Mouse (Mus musculus) hindbrain, embryonic 11.5 days (tissue): ENCODE data around the gene Foxe3. TPM values are rescaled to one million over a fixed set of nuclear protein-coding genes. Genes with fewer than 3 reads are reported as not detected.

ENCODE experiments used
- ATAC-seq: fragments of 200-750 bp; cut with Nextera tagmentation; 2 replicates; pipeline ENCODE4 v1.8.0; 2017; ENCODE audit warnings: mild to moderate bottlenecking, moderate TSS enrichment, moderate library complexity; ENCODE audit not compliant: low FRiP score
- DNase-seq: peaks from one replicate; pipeline ENCODE4 v3.0.0-alpha.2; 2015; ENCODE audit warnings: low spot score
- H3K27ac ChIP-seq: fragments of 300-500 bp; sonication (generic); 2 replicates; pipeline ENCODE4 v1.5.1; 2014; ENCODE audit warnings: mild to moderate bottlenecking, low read depth, low read length
- H3K27me3 ChIP-seq: fragments of 300-500 bp; sonication (generic); 2 replicates; pipeline ENCODE4 v1.6.1; 2014; ENCODE audit warnings: mild to moderate bottlenecking, low read length, moderate library complexity, mixed read lengths; ENCODE audit not compliant: control insufficient read depth, insufficient read depth
- H3K36me3 ChIP-seq: fragments of 300-500 bp; sonication (generic); 2 replicates; pipeline ENCODE4 v1.6.1; 2014; ENCODE audit warnings: mild to moderate bottlenecking, low read length, moderate library complexity, mixed read lengths; ENCODE audit not compliant: control insufficient read depth, insufficient read depth
- H3K4me1 ChIP-seq: fragments of 300-500 bp; sonication (generic); replicated peaks from 2 replicates; pipeline ENCODE4 v1.6.1; 2014; ENCODE audit warnings: low read length, mixed read lengths; ENCODE audit not compliant: control insufficient read depth, insufficient read depth
- H3K4me2 ChIP-seq: fragments of 300-500 bp; sonication (generic); replicated peaks from 2 replicates; pipeline ENCODE4 v1.6.1; 2014; ENCODE audit warnings: mild to moderate bottlenecking, low read depth, low read length
- H3K4me3 ChIP-seq: fragments of 300-500 bp; sonication (generic); 2 replicates; pipeline ENCODE4 v1.5.1; 2014; ENCODE audit warnings: low read depth, low read length
- H3K9ac ChIP-seq: fragments of 300-500 bp; sonication (generic); 2 replicates; pipeline ENCODE4 v1.6.1; 2014; ENCODE audit warnings: low read depth, low read length
- H3K9me3 ChIP-seq: fragments of 300-500 bp; sonication (generic); 2 replicates; pipeline ENCODE4 v1.6.1; 2016; ENCODE audit warnings: low read length; ENCODE audit not compliant: control insufficient read depth
- WGBS: fragments of 180-500 bp; shearing (Covaris S2); extraction: QIAGEN DNeasy Blood & Tissue Kit; methylation state at CpG from one replicate; pipeline ENCODE4 v1.1.7; 2014; 5-methylcytosine and 5-hydroxymethylcytosine counted together
- polyA plus RNA-seq: library from polyadenylated mRNA; unstranded; fragments of >200 nt; fragmentation: Nextera tagmentation; extraction: Ambion mirVana; gene quantifications from 2 replicates; pipeline ENCODE4 v1.2.1, GENCODE M21; 2014

Foxe3 gene
- polyA plus RNA-seq, 1 experiment from 2014 or later: not detected

DNA sequence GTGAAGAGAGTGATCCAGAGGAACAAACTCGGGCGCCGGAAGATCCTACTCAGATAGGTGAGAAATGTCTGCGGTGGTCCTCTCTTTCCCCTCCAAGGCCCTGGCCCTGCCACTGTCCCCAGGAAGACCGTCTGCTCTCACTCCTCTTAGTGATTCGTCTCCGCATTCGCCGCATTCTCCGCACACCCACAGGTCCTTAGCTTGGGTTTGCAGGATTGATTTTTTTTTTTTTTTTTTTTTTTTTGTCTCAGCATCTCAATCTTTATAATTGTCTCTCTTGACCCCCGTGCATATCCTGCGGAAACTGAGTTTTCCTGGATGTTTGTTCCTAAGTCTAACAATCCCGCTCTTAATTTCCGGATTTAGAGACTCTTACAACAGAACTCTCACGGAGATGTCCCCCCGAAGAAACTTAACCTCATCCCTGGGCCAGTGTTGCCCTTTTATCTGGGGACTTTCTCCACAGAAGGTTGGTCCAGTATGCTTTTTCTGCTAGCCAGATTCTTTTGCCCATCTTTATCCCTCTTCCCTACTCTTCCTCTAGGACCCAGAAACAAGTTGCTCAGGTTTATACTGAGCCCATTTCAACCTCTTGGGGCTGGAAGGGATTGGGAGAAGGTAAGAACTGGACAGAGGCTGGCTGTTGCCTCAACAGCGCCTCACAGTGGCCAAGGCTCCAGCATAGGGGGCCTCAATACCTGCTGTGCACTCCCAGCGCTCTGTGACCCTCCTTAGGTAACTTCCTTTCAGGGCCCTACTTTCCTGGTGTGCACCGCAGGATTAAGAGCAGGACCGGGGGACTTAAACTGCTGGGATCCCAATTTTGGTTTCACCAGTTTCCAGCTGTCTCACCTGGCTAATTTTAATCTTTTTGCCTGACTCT lies 16.0 kb downstream of the Foxe3 start:
- DNase-seq (peak; percentile 76), ATAC-seq (no peak)
- Histone ChIP-seq H3K4me3 (peak overlapping the region; percentile 42), H3K4me1 (peaks cover 5% of the 10 kb centered on the region), H3K4me2 (peak overlapping the region; percentile 74), H3K9me3 (no peaks in the 10 kb centered on the region), H3K27me3 (peaks cover 92% of the 10 kb centered on the region), H3K36me3 (no peaks in the 10 kb centered on the region), H3K27ac (no peak overlapping the region), H3K9ac (no peak overlapping the region)
- WGBS: 1% methylated on average over 20 of the region's 20 CpGs

DNA sequence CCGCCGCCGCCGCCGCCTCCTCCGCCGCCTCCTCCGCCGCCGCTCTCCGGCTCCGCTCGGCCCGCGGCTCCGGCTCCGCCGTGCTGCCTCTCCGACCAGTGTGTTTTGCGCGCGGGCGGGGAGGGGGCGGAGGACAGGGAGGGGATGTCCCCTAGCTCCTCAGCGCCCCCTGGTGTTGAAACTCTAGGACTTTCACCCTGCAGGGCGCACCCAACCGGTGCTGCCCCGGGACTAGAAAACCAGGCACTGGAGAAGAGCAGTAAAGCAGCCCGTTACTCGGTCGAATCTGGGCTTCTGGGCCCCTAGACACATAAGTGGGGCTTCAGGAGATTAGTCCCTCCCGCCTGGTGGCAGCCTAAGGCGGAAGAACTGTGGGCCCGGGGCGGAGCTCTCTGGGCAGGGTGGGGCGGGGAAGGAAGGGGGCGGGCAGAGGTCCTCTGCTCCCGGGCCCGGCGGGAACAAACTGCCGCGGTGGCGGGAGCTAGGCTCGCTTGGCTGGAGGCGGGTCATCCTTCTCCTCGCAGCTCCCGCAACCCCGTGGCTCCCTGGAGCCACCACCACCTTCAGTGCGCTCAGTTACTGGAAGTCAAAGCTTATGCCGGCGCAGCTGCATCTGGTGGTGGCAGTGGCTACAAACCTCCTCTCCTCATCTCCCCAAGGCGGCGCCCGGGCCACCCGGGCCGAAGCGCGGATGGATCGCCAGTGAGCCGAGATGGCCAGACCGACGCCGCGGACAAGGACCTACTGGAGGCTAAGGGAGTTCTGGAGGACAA lies 16.8 kb downstream of the Foxe3 start, which contains the start of gene Foxd2:
Foxd2 (minus strand) TSS at position 45 of the 773 bp plus-strand sequence.
- no peak within 1 kb of the TSS for H3K27ac ChIP-seq
- H3K27me3 ChIP-seq: peaks cover 92% of the 10 kb centered on the region
- ATAC-seq: peak; percentile 88
- H3K4me1 ChIP-seq: peaks cover 5% of the 10 kb centered on the region
- peak within 1 kb of the TSS; percentile 74 for H3K4me2 ChIP-seq
- H3K4me3 ChIP-seq: peak within 1 kb of the TSS; percentile 42
- under 1% methylated on average over 47 of the region's 64 CpGs for WGBS
- peak; percentile 95 for DNase-seq
- peak within 1 kb of the TSS; percentile 23 for H3K9ac ChIP-seq
- H3K36me3 ChIP-seq: no peaks in the 10 kb centered on the region
- no peaks in the 10 kb centered on the region for H3K9me3 ChIP-seq

DNA sequence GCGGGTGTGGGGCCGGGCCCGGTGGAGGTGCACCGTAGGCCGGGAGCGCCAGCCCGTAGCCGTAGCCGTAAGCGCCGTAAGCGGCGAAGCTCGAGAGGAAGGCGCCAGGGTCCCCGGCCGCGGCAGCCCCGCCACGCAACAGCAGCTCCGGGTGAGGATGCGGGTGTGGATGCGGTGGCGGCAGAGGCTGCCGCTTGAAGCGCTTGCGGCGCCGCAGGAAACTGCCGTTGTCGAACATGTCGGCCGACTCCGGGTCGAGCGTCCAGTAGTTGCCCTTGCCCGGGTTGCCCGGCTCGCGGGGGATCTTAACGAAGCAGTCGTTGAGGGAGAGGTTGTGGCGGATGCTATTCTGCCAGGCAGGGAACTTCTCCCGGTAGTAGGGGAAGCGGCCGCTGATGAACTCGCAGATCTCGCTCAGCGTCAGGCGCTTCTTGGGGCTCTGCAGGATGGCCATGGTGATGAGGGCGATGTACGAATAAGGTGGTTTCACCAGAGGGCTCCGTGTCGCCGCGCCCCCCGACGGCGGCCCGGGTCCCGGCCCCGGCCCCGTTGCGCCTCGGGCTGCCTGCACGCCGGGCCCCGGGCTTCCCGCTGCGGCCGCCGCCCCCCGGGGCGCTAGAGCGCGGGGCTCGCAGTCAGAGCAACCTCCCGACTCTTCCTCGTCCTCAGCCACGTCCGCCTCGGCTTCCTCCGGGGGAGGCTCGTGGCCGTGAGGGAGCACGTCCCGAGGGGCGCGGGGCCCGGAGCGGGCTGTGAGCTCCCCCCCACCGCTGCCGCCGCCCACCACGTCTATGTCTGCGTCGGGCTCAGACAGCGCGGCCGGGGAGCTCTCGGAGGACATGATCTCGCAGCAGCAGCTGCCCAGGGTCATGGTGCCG lies 17.6 kb downstream of the Foxe3 start:
- DNase-seq: peak; percentile 72
- no peaks in the 10 kb centered on the region for H3K9me3 ChIP-seq
- peak overlapping the region; percentile 42 for H3K4me3 ChIP-seq
- peak; percentile 43 for ATAC-seq
- H3K27ac ChIP-seq: no peak overlapping the region
- H3K4me1 ChIP-seq: peaks cover 5% of the 10 kb centered on the region
- H3K27me3 ChIP-seq: peaks cover 92% of the 10 kb centered on the region
- peak overlapping the region; percentile 74 for H3K4me2 ChIP-seq
- H3K9ac ChIP-seq: peak overlapping the region; percentile 23
- WGBS: 1% methylated on average over 89 of the region's 103 CpGs
- no peaks in the 10 kb centered on the region for H3K36me3 ChIP-seq

DNA sequence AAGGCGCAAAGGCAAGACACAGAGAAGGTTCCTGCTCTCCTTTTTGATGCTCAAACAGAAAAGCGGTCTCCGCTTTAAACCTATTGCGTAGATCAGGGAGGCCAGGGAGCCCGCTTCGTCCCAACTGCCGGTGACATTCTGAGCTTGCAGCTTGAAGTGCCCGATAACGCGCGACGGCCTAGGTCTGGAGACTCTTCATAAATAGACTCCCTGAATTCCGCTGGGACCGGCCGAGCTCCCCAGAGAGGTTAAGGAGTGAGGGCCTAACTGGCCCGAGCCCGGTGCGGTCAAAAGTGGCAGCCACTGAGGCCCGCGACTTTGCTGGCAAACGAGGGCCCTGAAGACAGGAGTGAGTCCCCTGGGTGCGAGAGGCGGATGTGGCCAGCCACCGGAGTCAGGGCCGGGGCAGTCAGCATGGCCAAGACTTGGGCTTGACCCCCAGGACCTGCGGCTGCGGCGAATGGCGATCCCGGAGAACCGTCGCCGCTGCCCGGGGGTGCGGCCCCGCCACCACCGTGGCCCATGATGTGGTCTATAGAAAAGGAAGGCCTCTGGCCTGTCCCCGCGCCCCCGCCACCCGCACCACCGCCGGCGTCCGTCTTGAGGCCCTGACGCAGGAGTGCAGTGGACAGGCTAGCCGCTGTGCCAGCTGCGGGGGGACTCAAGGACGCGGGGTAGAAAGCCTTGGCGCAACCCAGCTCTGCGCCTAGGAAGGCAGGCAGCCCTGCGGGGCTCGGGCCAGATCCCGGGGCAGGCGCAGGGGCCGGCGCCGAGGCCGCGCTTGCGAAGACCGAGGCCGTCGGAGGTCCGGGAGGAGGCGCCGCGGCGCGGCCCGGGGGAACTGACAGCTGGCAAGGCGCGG lies 18.5 kb downstream of the Foxe3 start:
- peaks cover 5% of the 10 kb centered on the region for H3K4me1 ChIP-seq
- H3K9ac ChIP-seq: no peak overlapping the region
- no peak overlapping the region for H3K27ac ChIP-seq
- H3K9me3 ChIP-seq: no peaks in the 10 kb centered on the region
- no peaks in the 10 kb centered on the region for H3K36me3 ChIP-seq
- peak overlapping the region; percentile 42 for H3K4me3 ChIP-seq
- peak overlapping the region; percentile 74 for H3K4me2 ChIP-seq
- peaks cover 92% of the 10 kb centered on the region for H3K27me3 ChIP-seq
- ATAC-seq (no peak), DNase-seq (peak; percentile 68)
- WGBS: 2% methylated on average over 71 of the region's 74 CpGs

DNA sequence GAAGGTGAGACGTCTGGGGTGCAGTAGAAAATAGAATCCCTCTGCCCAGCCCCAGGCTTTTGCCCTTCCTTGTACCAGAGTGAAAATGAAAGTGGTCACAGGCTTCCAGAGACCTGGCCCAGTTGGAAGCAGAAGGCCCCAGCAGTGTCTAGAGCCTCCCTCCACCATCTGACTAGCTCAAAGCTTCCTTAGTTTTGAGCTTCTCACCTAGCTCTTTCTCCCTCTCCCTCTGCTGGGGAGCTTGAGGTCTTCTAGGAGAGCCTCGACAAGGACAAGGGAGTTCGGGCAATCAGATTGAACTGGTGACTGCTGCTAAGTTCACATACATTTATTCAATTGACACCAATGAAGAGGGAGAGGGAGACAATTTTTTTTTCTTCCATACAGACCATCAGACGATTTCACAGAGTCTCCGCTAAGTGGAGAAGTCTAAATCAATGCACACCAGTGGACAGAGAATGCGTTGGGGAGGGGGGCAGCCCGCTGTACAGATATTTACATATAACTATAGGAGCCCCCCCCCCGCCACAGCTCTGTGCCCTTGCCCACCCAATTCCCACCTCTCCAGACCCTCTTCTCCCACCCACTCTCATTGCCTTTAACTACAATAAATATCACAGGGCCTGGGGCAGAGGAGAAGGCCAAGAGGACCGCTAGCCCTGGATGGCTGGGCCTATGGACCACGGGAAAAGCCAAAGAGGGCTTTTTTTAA lies 19.7 kb downstream of the Foxe3 start:
- Histone ChIP-seq H3K4me3 (no peak overlapping the region), H3K4me2 (no peak overlapping the region), H3K9me3 (no peaks in the 10 kb centered on the region), H3K27ac (no peak overlapping the region), H3K9ac (no peak overlapping the region), H3K36me3 (no peaks in the 10 kb centered on the region), H3K27me3 (peaks cover 93% of the 10 kb centered on the region), H3K4me1 (peaks cover 5% of the 10 kb centered on the region)
- ATAC-seq (no peak), DNase-seq (peak; percentile 51)
- 5% methylated on average over 10 of the region's 10 CpGs for WGBS

DNA sequence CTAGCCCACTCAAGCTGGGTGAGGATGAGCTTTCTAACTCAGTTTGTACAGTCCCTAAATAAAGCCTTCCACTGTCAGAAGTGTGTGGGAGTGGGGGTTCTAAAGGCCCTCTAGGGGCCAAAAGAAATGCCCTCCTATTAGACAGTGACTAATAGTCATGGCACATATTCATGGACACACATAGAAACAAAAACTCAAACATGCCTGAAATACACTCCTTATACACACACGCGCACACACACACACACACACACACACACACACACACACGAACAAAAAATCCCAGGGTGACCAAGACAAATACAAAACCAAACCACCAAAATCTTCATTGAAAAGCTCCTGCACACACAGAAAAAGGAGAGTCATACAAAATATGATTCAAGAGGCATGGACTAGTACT lies 20.3 kb downstream of the Foxe3 start:
- WGBS: 46% methylated on average over 3 of the region's 3 CpGs
- Histone ChIP-seq H3K4me3 (no peak overlapping the region), H3K27ac (no peak overlapping the region), H3K9ac (no peak overlapping the region), H3K4me1 (peaks cover 5% of the 10 kb centered on the region), H3K4me2 (no peak overlapping the region; the same call in 1 of the 2 replicates), H3K9me3 (no peaks in the 10 kb centered on the region), H3K36me3 (no peaks in the 10 kb centered on the region), H3K27me3 (peaks cover 93% of the 10 kb centered on the region)
- no peak for ATAC-seq
- no peak for DNase-seq

DNA sequence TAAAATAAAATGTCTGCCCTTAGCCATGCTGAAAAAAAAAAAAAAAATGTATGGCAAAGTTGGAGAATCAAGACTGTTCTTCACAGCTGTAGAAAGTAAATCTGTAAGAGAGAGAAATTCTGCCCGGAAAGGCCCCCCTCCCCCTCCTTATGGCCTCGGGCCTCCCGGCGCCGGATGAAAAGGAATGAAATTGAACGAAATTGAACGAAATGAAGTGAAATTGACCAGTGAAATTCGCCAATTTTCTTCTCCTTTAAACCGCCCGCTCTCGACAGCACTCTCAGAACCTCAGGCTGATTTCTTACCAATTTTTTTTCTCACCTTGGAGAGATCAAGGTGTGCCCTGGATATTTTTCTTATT lies 22.4 kb downstream of the Foxe3 start:
- WGBS: under 1% methylated on average over 11 of the region's 11 CpGs
- Histone ChIP-seq H3K4me3 (no peak overlapping the region), H3K4me1 (peaks cover 1% of the 10 kb centered on the region), H3K9me3 (no peaks in the 10 kb centered on the region), H3K36me3 (no peaks in the 10 kb centered on the region), H3K27me3 (peaks cover 92% of the 10 kb centered on the region), H3K27ac (no peak overlapping the region), H3K4me2 (no peak overlapping the region), H3K9ac (no peak overlapping the region)
- ATAC-seq (no peak), DNase-seq (peak; percentile 54)
